Mouse (Mus musculus): Measurements from ENCODE around the gene Suox. TPM values are rescaled to one million over a fixed set of nuclear protein-coding genes. Genes with fewer than 3 reads are reported as not detected.

Gene Suox
- 18.4 TPM for polyA plus RNA-seq (2017; shearing (Covaris generic))

GRCm38 (mm10) chr10:128673763-128674468 lies at the start of gene Suox:
Suox (minus strand) TSS chr10:128674073.

GRCm38 (mm10) chr10:128704491-128705316 lies 30.8 kb upstream of the Suox start, which contains the start of gene Cdk2:
Cdk2 (minus strand) TSS chr10:128705031.

GRCm38 (mm10) chr10:128703895-128704294 lies 30.0 kb upstream of the Suox start, which contains the start of gene Pmel:
Pmel (plus strand) TSS chr10:128704195.

GRCm38 (mm10) chr10:128695992-128696807 lies 22.3 kb upstream of the Suox start, which contains the start of gene Rab5b:
Rab5b (minus strand) TSS chr10:128696264.

GRCm38 (mm10) chr10:128645111-128646011 lies 28.5 kb downstream of the Suox start, which contains the start of gene Ikzf4:
Ikzf4 (minus strand) TSS chr10:128645991.

GRCm38 (mm10) chr10:128626311-128627310 lies 47.3 kb downstream of the Suox start, which contains the start of gene Rps26:
Rps26 (minus strand) TSS chr10:128626747.

Other genes with a start within 250 kb of the Suox start
- 93.1 TPM for gene Smarcc2, start 214.8 kb downstream of the Suox start, polyA plus RNA-seq (2017; shearing (Covaris generic))
- gene Myl6, start 179.9 kb downstream of the Suox start, polyA plus RNA-seq (2017; shearing (Covaris generic)): 1,093 TPM
- 3.2 TPM for gene Myl6b, start 175.4 kb downstream of the Suox start, polyA plus RNA-seq (2017; shearing (Covaris generic))
- 269 TPM for gene Esyt1, start 148.2 kb downstream of the Suox start, polyA plus RNA-seq (2017; shearing (Covaris generic))
- gene Zc3h10, start 126.3 kb downstream of the Suox start, polyA plus RNA-seq (2017; shearing (Covaris generic)): 32.4 TPM
- gene Rpl41, start 124.8 kb downstream of the Suox start, polyA plus RNA-seq (2017; shearing (Covaris generic)): 2,874 TPM
- gene Pa2g4, start 108.1 kb downstream of the Suox start, polyA plus RNA-seq (2017; shearing (Covaris generic)): 27.6 TPM
- gene Erbb3, start 84.4 kb downstream of the Suox start, polyA plus RNA-seq (2017; shearing (Covaris generic)): 1.2 TPM
- gene Rps26, start 47.3 kb downstream of the Suox start, polyA plus RNA-seq (2017; shearing (Covaris generic)): 770 TPM
- 7.6 TPM for gene Ikzf4, start 28.1 kb downstream of the Suox start, polyA plus RNA-seq (2017; shearing (Covaris generic))
- gene Rab5b, start 22.2 kb upstream of the Suox start, polyA plus RNA-seq (2017; shearing (Covaris generic)): 26.5 TPM
- gene Pmel, start 30.1 kb upstream of the Suox start, polyA plus RNA-seq (2017; shearing (Covaris generic)): 6.4 TPM
- 36.7 TPM for gene Cdk2, start 31.0 kb upstream of the Suox start, polyA plus RNA-seq (2017; shearing (Covaris generic))
- gene Dgka, start 70.8 kb upstream of the Suox start, polyA plus RNA-seq (2017; shearing (Covaris generic)): 1,128 TPM
- 31.8 TPM for gene Pym1, start 73.8 kb upstream of the Suox start, polyA plus RNA-seq (2017; shearing (Covaris generic))
- not detected for gene Mmp19, start 116.8 kb upstream of the Suox start, polyA plus RNA-seq (2017; shearing (Covaris generic))
- gene Dnajc14, start 130.0 kb upstream of the Suox start, polyA plus RNA-seq (2017; shearing (Covaris generic)): 54.8 TPM
- gene Tmem198b, start 130.3 kb upstream of the Suox start, polyA plus RNA-seq (2017; shearing (Covaris generic)): 5.8 TPM
- gene Sarnp, start 143.3 kb upstream of the Suox start, polyA plus RNA-seq (2017; shearing (Covaris generic)): 109 TPM
- gene Ormdl2, start 147.6 kb upstream of the Suox start, polyA plus RNA-seq (2017; shearing (Covaris generic)): 26.9 TPM
- 1.2 TPM for gene Gdf11, start 217.6 kb upstream of the Suox start, polyA plus RNA-seq (2017; shearing (Covaris generic))
- gene Cd63, start 226.9 kb upstream of the Suox start, polyA plus RNA-seq (2017; shearing (Covaris generic)): not detected
- 8.4 TPM for gene Rdh5, start 248.8 kb upstream of the Suox start, polyA plus RNA-seq (2017; shearing (Covaris generic))
- 85.2 TPM for gene Bloc1s1, start 250.0 kb upstream of the Suox start, polyA plus RNA-seq (2017; shearing (Covaris generic))

All from naive thymus-derived CD4-positive, alpha-beta T cell, adult 5 months (primary cell).